Mouse (Mus musculus): Measurements from ENCODE around the gene Atp1a2. TPM values are rescaled to one million over a fixed set of nuclear protein-coding genes. Genes with fewer than 3 reads are reported as not detected.

Atp1a2 gene
- 12.9 and 19.8 TPM in 2 replicates for polyA plus RNA-seq (2014; fragmentation: Nextera tagmentation; extraction: Ambion mirVana)

- H3K4me1 ChIP-seq (ENCODE audit: control insufficient read depth, insufficient read depth, low read length) = peaks cover 22% of the 10 kb centered on the region; the same call in 1 of the 2 replicates
- H3K27me3 ChIP-seq (replicated peaks; ENCODE audit: control insufficient read depth, insufficient read depth, low read length) = no peaks in the 10 kb centered on the region
- no peaks in the 10 kb centered on the region for H3K9me3 ChIP-seq (replicated peaks; ENCODE audit: control insufficient read depth, low read length)
- peak within 1 kb of the TSS; percentile 17 for H3K4me3 ChIP-seq (ENCODE audit: low read depth, low read length)
- ATAC-seq (peak; percentile 13; the same call in 1 of the 2 replicates), DNase-seq (ENCODE audit: low spot score) (peak; percentile 67)
- no peaks in the 10 kb centered on the region for H3K36me3 ChIP-seq (ENCODE audit: control insufficient read depth, insufficient read depth, low read length)
- WGBS = 19% methylated on average over 16 of the region's 16 CpGs
- peak within 1 kb of the TSS; percentile 37 for H3K4me2 ChIP-seq (ENCODE audit: low read length)
- peak within 1 kb of the TSS; percentile 62; the same call in 1 of the 2 replicates for H3K27ac ChIP-seq (ENCODE audit: low read depth, low read length)
- H3K9ac ChIP-seq (ENCODE audit: low read length) = peak within 1 kb of the TSS; percentile 49
Observed at GRCm38 (mm10) chr1:172297611-172298537, at the start of gene Atp1a2. Gene Atp1a2 (minus strand): TSS chr1:172298064.

DNA sequence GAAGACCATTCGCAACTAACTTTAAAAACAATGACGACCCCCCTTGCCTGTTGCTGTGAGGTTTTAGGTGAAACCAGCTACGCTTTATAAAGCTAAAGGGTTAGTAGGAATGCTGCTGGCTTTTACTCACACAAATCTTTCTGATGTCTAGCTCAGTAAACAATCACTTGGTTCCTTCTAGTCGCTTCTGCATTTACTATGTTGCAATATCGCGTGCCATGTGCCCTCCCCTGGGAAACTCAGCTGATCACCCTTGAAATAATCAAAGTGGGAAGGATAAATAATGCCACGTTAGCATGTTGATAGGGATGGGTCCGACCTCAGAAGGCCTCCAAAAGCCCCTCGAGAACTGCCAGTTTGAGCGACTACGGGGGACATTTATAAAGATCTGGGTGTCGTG, 49.5 kb upstream of the Atp1a2 start:
- Histone ChIP-seq H3K36me3 (ENCODE audit: control insufficient read depth, insufficient read depth, low read length) (no peaks in the 10 kb centered on the region), H3K27me3 (replicated peaks; ENCODE audit: control insufficient read depth, insufficient read depth, low read length) (no peaks in the 10 kb centered on the region), H3K4me3 (ENCODE audit: low read depth, low read length) (no peak overlapping the region), H3K4me2 (ENCODE audit: low read length) (no peak overlapping the region), H3K9me3 (replicated peaks; ENCODE audit: control insufficient read depth, low read length) (no peaks in the 10 kb centered on the region), H3K9ac (ENCODE audit: low read length) (no peak overlapping the region), H3K27ac (ENCODE audit: low read depth, low read length) (0 out of 2 replicates have a peak overlapping the region, but pooled peaks have one; percentile 14), H3K4me1 (ENCODE audit: control insufficient read depth, insufficient read depth, low read length) (peaks cover 27% of the 10 kb centered on the region)
- no peak for DNase-seq (ENCODE audit: low spot score)
- 90% methylated on average over 12 of the region's 12 CpGs for whole genome bisulfite sequencing
- ATAC-seq = no peak

DNA sequence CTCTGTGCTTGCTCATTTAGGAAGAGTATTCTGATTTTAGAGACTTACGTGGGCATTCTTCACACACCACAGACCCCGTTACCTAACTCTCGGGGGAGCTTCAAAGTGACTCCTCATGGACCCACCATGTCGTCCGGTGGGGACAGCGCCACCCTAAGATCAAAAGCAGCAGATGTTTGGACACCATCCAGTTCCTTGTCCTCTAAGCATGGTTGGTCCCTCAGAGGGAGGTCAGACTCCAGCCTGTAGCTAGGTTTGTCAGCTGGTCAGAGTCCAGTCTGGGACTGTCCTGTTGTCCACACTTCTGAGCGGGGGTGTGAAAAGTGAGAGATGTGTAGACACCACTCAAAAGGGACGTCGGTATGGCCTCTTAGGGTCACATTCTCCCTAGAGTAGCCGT, 48.8 kb upstream of the Atp1a2 start:
- no peak overlapping the region for H3K27ac ChIP-seq (ENCODE audit: low read depth, low read length)
- H3K9ac ChIP-seq (ENCODE audit: low read length) = no peak overlapping the region
- H3K4me3 ChIP-seq (ENCODE audit: low read depth, low read length) = no peak overlapping the region
- H3K36me3 ChIP-seq (ENCODE audit: control insufficient read depth, insufficient read depth, low read length) = no peaks in the 10 kb centered on the region
- ATAC-seq (no peak), DNase-seq (ENCODE audit: low spot score) (no peak)
- H3K4me1 ChIP-seq (ENCODE audit: control insufficient read depth, insufficient read depth, low read length) = peaks cover 27% of the 10 kb centered on the region
- no peaks in the 10 kb centered on the region for H3K9me3 ChIP-seq (replicated peaks; ENCODE audit: control insufficient read depth, low read length)
- WGBS = 92% methylated on average over 10 of the region's 10 CpGs
- H3K4me2 ChIP-seq (ENCODE audit: low read length) = no peak overlapping the region
- H3K27me3 ChIP-seq (replicated peaks; ENCODE audit: control insufficient read depth, insufficient read depth, low read length) = no peaks in the 10 kb centered on the region

GRCm38 (mm10) chr1:172344820-172345219, 47.0 kb upstream of the Atp1a2 start:
- Histone ChIP-seq H3K4me3 (ENCODE audit: low read depth, low read length) (no peak overlapping the region), H3K4me1 (ENCODE audit: control insufficient read depth, insufficient read depth, low read length) (peaks cover 14% of the 10 kb centered on the region), H3K9ac (ENCODE audit: low read length) (no peak overlapping the region), H3K27ac (ENCODE audit: low read depth, low read length) (no peak overlapping the region), H3K27me3 (replicated peaks; ENCODE audit: control insufficient read depth, insufficient read depth, low read length) (no peaks in the 10 kb centered on the region), H3K36me3 (ENCODE audit: control insufficient read depth, insufficient read depth, low read length) (no peaks in the 10 kb centered on the region), H3K4me2 (ENCODE audit: low read length) (no peak overlapping the region), H3K9me3 (replicated peaks; ENCODE audit: control insufficient read depth, low read length) (no peaks in the 10 kb centered on the region)
- DNase-seq (ENCODE audit: low spot score) (no peak), ATAC-seq (no peak)
- WGBS = 89% methylated on average over 7 of the region's 7 CpGs

DNA sequence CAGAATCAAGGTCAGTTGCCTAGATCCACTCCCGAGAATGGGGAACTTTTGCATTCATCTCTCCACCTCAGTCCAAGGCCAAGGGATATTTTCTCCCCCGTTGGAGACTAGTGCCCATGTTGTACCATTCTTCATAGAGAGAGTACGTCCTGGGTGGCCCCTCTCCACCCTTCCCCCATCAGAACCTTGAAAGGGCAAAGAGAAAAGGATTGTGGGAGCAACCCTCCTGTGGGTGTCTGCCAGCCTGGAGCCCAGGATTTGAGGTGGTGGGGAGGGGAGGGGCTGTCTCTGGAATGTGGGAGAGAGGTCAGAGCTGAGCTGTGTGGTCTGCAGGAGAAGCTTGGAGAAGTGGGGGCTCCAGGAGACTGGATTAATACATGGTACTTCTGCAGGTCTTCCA, 46.0 kb upstream of the Atp1a2 start:
- H3K4me3 ChIP-seq (ENCODE audit: low read depth, low read length) = no peak overlapping the region
- no peak for ATAC-seq
- H3K27ac ChIP-seq (ENCODE audit: low read depth, low read length) = peak overlapping the region; percentile 33; the same call in 1 of the 2 replicates
- H3K36me3 ChIP-seq (ENCODE audit: control insufficient read depth, insufficient read depth, low read length) = no peaks in the 10 kb centered on the region
- peak overlapping the region; percentile 14; the same call in 1 of the 2 replicates for H3K4me2 ChIP-seq (ENCODE audit: low read length)
- DNase-seq (ENCODE audit: low spot score) = no peak
- no peaks in the 10 kb centered on the region for H3K27me3 ChIP-seq (replicated peaks; ENCODE audit: control insufficient read depth, insufficient read depth, low read length)
- 38% methylated on average over 3 of the region's 3 CpGs for WGBS
- no peak overlapping the region for H3K9ac ChIP-seq (ENCODE audit: low read length)
- H3K4me1 ChIP-seq (ENCODE audit: control insufficient read depth, insufficient read depth, low read length) = peaks cover 5% of the 10 kb centered on the region; the same call in 1 of the 2 replicates
- H3K9me3 ChIP-seq (replicated peaks; ENCODE audit: control insufficient read depth, low read length) = no peaks in the 10 kb centered on the region

DNA sequence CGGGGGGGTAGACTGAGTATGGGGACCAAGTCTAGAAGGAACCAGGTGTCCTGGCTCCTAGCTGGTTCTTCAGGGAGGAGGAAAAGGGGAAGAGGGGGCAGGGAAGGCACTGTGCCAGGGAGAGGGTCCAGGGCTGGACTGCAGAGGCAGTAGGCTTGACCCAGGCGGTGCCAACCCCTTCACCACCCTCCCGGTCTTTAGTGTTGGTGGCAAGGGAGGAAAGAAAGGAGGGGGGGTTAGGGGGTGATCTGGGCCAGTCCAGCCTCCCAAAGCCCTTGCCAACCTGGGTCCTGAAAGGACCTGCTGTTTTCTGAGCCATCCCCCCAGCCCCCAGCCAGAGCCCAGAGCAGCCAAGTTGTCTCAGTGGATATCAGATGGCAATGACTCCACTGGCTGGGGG, 44.9 kb upstream of the Atp1a2 start:
- DNase-seq (ENCODE audit: low spot score) = peak; percentile 58
- H3K27ac ChIP-seq (ENCODE audit: low read depth, low read length) = peak overlapping the region; percentile 34; the same call in 1 of the 2 replicates

GRCm38 (mm10) chr1:172341386-172341785, 43.5 kb upstream of the Atp1a2 start:
- no peaks in the 10 kb centered on the region for H3K27me3 ChIP-seq (replicated peaks; ENCODE audit: control insufficient read depth, insufficient read depth, low read length)
- no peaks in the 10 kb centered on the region for H3K36me3 ChIP-seq (ENCODE audit: control insufficient read depth, insufficient read depth, low read length)
- WGBS = 15% methylated on average over 10 of the region's 10 CpGs
- no peaks in the 10 kb centered on the region for H3K9me3 ChIP-seq (replicated peaks; ENCODE audit: control insufficient read depth, low read length)
- peak overlapping the region; percentile 60 for H3K9ac ChIP-seq (ENCODE audit: low read length)
- no peak overlapping the region for H3K27ac ChIP-seq (ENCODE audit: low read depth, low read length)
- DNase-seq (ENCODE audit: low spot score) = no peak
- H3K4me2 ChIP-seq (ENCODE audit: low read length) = peak overlapping the region; percentile 62
- peak overlapping the region; percentile 43 for H3K4me3 ChIP-seq (ENCODE audit: low read depth, low read length)
- peaks cover 5% of the 10 kb centered on the region; the same call in 1 of the 2 replicates for H3K4me1 ChIP-seq (ENCODE audit: control insufficient read depth, insufficient read depth, low read length)
- peak; percentile 1; the same call in 1 of the 2 replicates for ATAC-seq

More for the DNA sequence above, 44.9 kb upstream of the Atp1a2 start:
- Histone ChIP-seq H3K9me3 (replicated peaks; ENCODE audit: control insufficient read depth, low read length) (no peaks in the 10 kb centered on the region), H3K4me1 (ENCODE audit: control insufficient read depth, insufficient read depth, low read length) (peaks cover 5% of the 10 kb centered on the region; the same call in 1 of the 2 replicates), H3K4me3 (ENCODE audit: low read depth, low read length) (no peak overlapping the region), H3K4me2 (ENCODE audit: low read length) (peak overlapping the region; percentile 62), H3K36me3 (ENCODE audit: control insufficient read depth, insufficient read depth, low read length) (no peaks in the 10 kb centered on the region), H3K9ac (ENCODE audit: low read length) (no peak overlapping the region), H3K27me3 (replicated peaks; ENCODE audit: control insufficient read depth, insufficient read depth, low read length) (no peaks in the 10 kb centered on the region)
- 75% methylated on average over 3 of the region's 3 CpGs for WGBS
- peak; percentile 26; the same call in 1 of the 2 replicates for ATAC-seq

- Histone ChIP-seq H3K4me3 (ENCODE audit: low read depth, low read length) (peak within 1 kb of the TSS; percentile 43), H3K36me3 (ENCODE audit: control insufficient read depth, insufficient read depth, low read length) (no peaks in the 10 kb centered on the region), H3K4me2 (ENCODE audit: low read length) (peak within 1 kb of the TSS; percentile 62), H3K9me3 (replicated peaks; ENCODE audit: control insufficient read depth, low read length) (no peaks in the 10 kb centered on the region), H3K27me3 (replicated peaks; ENCODE audit: control insufficient read depth, insufficient read depth, low read length) (no peaks in the 10 kb centered on the region), H3K9ac (ENCODE audit: low read length) (peak within 1 kb of the TSS; percentile 60), H3K4me1 (ENCODE audit: control insufficient read depth, insufficient read depth, low read length) (peaks cover 5% of the 10 kb centered on the region; the same call in 1 of the 2 replicates), H3K27ac (ENCODE audit: low read depth, low read length) (peak within 1 kb of the TSS; percentile 69)
- WGBS = under 1% methylated on average over 38 of the region's 38 CpGs
- DNase-seq (ENCODE audit: low spot score) = peak; percentile 95
- ATAC-seq = peak; percentile 97
Observed at GRCm38 (mm10) chr1:172340729-172341321, 43.0 kb upstream of the Atp1a2 start, which contains the start of gene Kcnj10. Gene Kcnj10 (plus strand): TSS chr1:172341210.
